Mouse (Mus musculus) 3T3-L1 (cell line): Measurements from ENCODE around the gene Nicn1.
"Not testable (repeated sequence)": the region's sequence is repeated elsewhere in the genome, so short reads cannot be mapped to it uniquely, and the experiment has no call there.

Source experiments
- DNase-seq: peaks from one replicate; pipeline ENCODE4 v3.0.0-alpha.2; 2015; ENCODE audit warnings: low read depth, low spot score

The Nicn1 gene

GRCm38 (mm10) chr9:108290016-108290750, at the start of gene Nicn1:
Gene Nicn1, plus strand, starts transcription at chr9:108290429.
- DNase-seq = peak; percentile 99

- no peak for DNase-seq
Observed at GRCm38 (mm10) chr9:108244540-108244939, 45.7 kb upstream of the Nicn1 start.

- DNase-seq = peak; percentile 55
Observed at GRCm38 (mm10) chr9:108244984-108245383, 45.2 kb upstream of the Nicn1 start.

- DNase-seq = no peak
Observed at GRCm38 (mm10) chr9:108248957-108249356, 41.3 kb upstream of the Nicn1 start.

- DNase-seq = no peak
Observed at GRCm38 (mm10) chr9:108251877-108252276, 38.4 kb upstream of the Nicn1 start.

- no peak for DNase-seq
Observed at GRCm38 (mm10) chr9:108252766-108253165, 37.5 kb upstream of the Nicn1 start.

GRCm38 (mm10) chr9:108260526-108260925, 29.7 kb upstream of the Nicn1 start:
- DNase-seq = no peak

- DNase-seq = no peak
Observed at GRCm38 (mm10) chr9:108261865-108262264, 28.4 kb upstream of the Nicn1 start.

- peak; percentile 44 for DNase-seq
Observed at GRCm38 (mm10) chr9:108262494-108263049, 27.7 kb upstream of the Nicn1 start.

GRCm38 (mm10) chr9:108263131-108263681, 27.0 kb upstream of the Nicn1 start:
- DNase-seq = peak; percentile 25

GRCm38 (mm10) chr9:108263690-108264190, 26.5 kb upstream of the Nicn1 start, which contains the start of gene Dag1:
Gene Dag1, minus strand, starts transcription at chr9:108263958.
- peak; percentile 93 for DNase-seq

GRCm38 (mm10) chr9:108264191-108264921, 25.9 kb upstream of the Nicn1 start:
- DNase-seq = peak; percentile 60

- DNase-seq = peak; percentile 40
Observed at GRCm38 (mm10) chr9:108266261-108266935, 23.8 kb upstream of the Nicn1 start.

GRCm38 (mm10) chr9:108267691-108268090, 22.5 kb upstream of the Nicn1 start:
- no peak for DNase-seq

- DNase-seq = not testable (repeated sequence)
Observed at GRCm38 (mm10) chr9:108268701-108269100, 21.5 kb upstream of the Nicn1 start.

GRCm38 (mm10) chr9:108271941-108272340, 18.3 kb upstream of the Nicn1 start:
- no peak for DNase-seq

GRCm38 (mm10) chr9:108272691-108273090, 17.5 kb upstream of the Nicn1 start:
- no peak for DNase-seq

- no peak for DNase-seq
Observed at GRCm38 (mm10) chr9:108273485-108273884, 16.7 kb upstream of the Nicn1 start.

GRCm38 (mm10) chr9:108274476-108275330, 15.5 kb upstream of the Nicn1 start:
- DNase-seq = no peak

- peak; percentile 36 for DNase-seq
Observed at GRCm38 (mm10) chr9:108275331-108275659, 14.9 kb upstream of the Nicn1 start.
